Mouse (Mus musculus): ENCODE data around the gene Spin1. TPM values are rescaled to one million over a fixed set of nuclear protein-coding genes. Genes with fewer than 3 reads are reported as not detected.

The Spin1 gene
- total and polyA plus RNA-seq, 3 experiments = 14.2 to 33.7 (median 33.5) TPM

DNA sequence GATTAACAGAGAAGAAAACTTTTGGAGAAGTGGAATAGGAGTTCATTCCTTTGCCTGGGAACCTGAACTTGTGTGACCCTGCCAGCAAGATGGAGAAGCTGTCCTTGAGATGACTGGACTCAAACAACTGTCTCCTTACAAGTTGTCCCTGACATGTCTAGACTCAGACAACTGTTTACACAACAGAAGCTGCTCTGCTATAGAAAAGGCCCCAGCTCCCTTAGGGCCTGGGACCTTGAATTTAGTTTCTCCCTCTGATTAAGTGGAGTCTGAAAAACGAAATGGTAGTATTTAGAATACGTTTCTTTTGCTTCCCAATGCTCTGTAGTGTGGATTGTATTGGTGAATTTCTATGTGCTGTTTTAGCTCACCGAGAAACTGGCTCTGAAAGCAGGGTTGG is 84.2 kb downstream of the Spin1 start:
- intact Hi-C loops (cut with DNase I) = no loop called here
- Histone ChIP-seq H3K4me3 (no peak overlapping the region), H3K36me3 (ENCODE audit: control insufficient read depth, insufficient read depth, low read length) (no peaks in the 10 kb centered on the region), H3K27me3 (ENCODE audit: control insufficient read depth, insufficient read depth, low read length) (no peaks in the 10 kb centered on the region), H3K79me2 (replicated peaks; ENCODE audit: control insufficient read depth, insufficient read depth, low read length) (no peaks in the 10 kb centered on the region), H3K27ac (no peak overlapping the region), H3K4me1 (ENCODE audit: control insufficient read depth, insufficient read depth, low read length) (no peaks in the 10 kb centered on the region), H3K9ac (ENCODE audit: low read depth, low read length) (no peak overlapping the region)
- DNase-seq = no peak
- TF ChIP-seq POLR2A (IDR thresholded peaks at IDR 0.05; ENCODE audit: insufficient read depth, low read depth, low read length) = no peak
- TF ChIP-seq CTCF (IDR thresholded peaks at IDR 0.05) = no peak
- TF ChIP-seq EP300 (IDR thresholded peaks at IDR 0.05; ENCODE audit: insufficient read depth, low read depth, low read length) = no peak
- WGBS = 83% methylated on average over 3 of the region's 3 CpGs

DNA sequence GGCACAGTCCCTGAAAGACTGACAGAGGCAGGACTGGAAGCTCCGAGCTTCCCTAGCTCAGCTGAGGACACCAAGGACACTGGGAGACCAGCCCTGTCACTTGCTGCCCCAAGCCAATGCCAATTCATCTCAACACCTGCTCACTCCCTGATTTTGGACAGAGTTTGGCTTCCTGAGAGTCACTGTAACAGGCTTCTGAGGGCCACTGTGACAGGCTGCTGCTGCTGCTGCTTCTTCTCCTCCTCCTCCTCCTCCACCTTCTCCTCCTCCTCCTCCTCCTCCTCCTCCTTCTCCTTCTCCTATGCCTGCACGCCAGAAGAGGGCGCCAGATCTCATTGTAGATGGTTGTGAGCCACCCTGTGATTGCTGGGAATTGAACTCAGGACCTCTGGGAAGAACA is 89.7 kb downstream of the Spin1 start:
- Histone ChIP-seq H3K9ac (ENCODE audit: low read depth, low read length) (no peak overlapping the region), H3K79me2 (replicated peaks; ENCODE audit: control insufficient read depth, insufficient read depth, low read length) (no peaks in the 10 kb centered on the region), H3K27me3 (ENCODE audit: control insufficient read depth, insufficient read depth, low read length) (no peaks in the 10 kb centered on the region), H3K4me1 (ENCODE audit: control insufficient read depth, insufficient read depth, low read length) (no peaks in the 10 kb centered on the region), H3K36me3 (ENCODE audit: control insufficient read depth, insufficient read depth, low read length) (no peaks in the 10 kb centered on the region), H3K27ac (no peak overlapping the region), H3K4me3 (no peak overlapping the region)
- intact Hi-C loops (cut with DNase I) = loop anchor here (5.0 kb wide), 1 partner anchor 427 kb away; no protein-coding TSS in a partner anchor
- 47% methylated on average over 3 of the region's 3 CpGs for WGBS
- no peak for TF ChIP-seq POLR2A (IDR thresholded peaks at IDR 0.05; ENCODE audit: insufficient read depth, low read depth, low read length)
- no peak for TF ChIP-seq CTCF (IDR thresholded peaks at IDR 0.05)
- no peak for TF ChIP-seq EP300 (IDR thresholded peaks at IDR 0.05; ENCODE audit: insufficient read depth, low read depth, low read length)
- DNase-seq = no peak

DNA sequence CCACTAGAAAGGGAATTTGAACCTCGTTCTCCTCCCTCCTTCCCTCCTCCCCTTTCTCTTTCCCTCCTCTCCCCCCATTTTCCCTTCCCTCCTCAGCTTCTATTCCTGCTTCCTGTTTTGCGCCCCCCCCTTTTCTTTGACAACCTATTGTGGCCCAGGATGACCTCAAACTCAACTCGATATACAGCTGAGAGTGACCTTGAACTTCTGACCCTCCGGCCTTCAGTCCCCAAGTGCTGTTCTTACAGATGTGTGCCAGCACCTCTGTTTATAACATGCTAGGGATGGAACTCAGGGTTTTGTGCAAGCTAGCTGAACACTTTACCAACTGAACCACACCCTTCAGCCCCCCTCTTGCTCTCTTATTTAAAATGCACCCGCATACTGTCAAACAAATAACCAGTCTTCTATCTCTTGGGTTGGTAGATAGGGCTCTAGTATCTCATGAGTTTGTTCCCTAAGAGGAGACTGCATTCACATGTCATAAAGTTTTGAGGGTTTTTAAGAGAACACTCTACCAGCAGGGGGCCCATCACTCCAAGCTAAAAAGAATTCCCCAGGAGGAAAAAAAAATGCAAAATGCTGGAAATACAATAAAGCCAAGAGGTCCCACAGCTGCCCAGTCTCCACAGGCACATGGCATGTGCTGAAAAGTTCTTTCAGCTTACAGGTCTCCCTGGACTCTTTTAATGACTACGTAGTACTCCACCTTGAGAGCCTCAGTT is 90.9 kb downstream of the Spin1 start:
- Histone ChIP-seq H3K27me3 (ENCODE audit: control insufficient read depth, insufficient read depth, low read length) (no peaks in the 10 kb centered on the region), H3K79me2 (replicated peaks; ENCODE audit: control insufficient read depth, insufficient read depth, low read length) (no peaks in the 10 kb centered on the region), H3K27ac (no peak overlapping the region), H3K36me3 (ENCODE audit: control insufficient read depth, insufficient read depth, low read length) (no peaks in the 10 kb centered on the region), H3K9ac (ENCODE audit: low read depth, low read length) (no peak overlapping the region), H3K4me1 (ENCODE audit: control insufficient read depth, insufficient read depth, low read length) (no peaks in the 10 kb centered on the region), H3K4me3 (no peak overlapping the region)
- TF ChIP-seq EP300 (IDR thresholded peaks at IDR 0.05; ENCODE audit: insufficient read depth, low read depth, low read length) (no peak), CTCF (IDR thresholded peaks at IDR 0.05) (peak; percentile 65), POLR2A (IDR thresholded peaks at IDR 0.05; ENCODE audit: insufficient read depth, low read depth, low read length) (no peak)
- intact Hi-C loops (cut with DNase I) = loop anchor here (2.0 to 5.0 kb wide), 2 partner anchors 227 to 426 kb away; no protein-coding TSS in a partner anchor
- peak in 1 of 2 experiments; percentile 42 for DNase-seq
- 66% methylated on average over 6 of the region's 6 CpGs for WGBS

DNA sequence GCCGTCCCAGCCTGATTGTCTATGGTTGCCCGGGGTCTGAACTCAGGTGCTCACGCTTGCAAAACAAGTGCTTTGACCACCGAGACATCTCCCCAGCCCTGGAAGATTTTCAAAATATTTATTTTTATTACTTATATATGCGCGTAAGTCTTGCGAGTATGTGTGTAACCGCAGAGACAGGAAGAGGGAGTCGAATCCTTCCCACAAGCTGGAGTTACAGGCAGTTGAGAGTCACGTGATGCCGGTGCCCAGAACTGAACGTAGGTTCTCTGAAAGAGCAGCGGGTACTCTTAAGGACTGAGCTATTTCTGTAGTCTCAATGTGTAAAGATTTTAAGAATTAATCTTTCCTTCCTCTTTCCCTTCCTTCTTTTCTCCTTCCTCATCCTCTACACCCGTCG is 93.2 kb downstream of the Spin1 start:
- Histone ChIP-seq H3K79me2 (replicated peaks; ENCODE audit: control insufficient read depth, insufficient read depth, low read length) (no peaks in the 10 kb centered on the region), H3K4me3 (no peak overlapping the region), H3K36me3 (ENCODE audit: control insufficient read depth, insufficient read depth, low read length) (no peaks in the 10 kb centered on the region), H3K27me3 (ENCODE audit: control insufficient read depth, insufficient read depth, low read length) (no peaks in the 10 kb centered on the region), H3K27ac (no peak overlapping the region), H3K9ac (ENCODE audit: low read depth, low read length) (no peak overlapping the region), H3K4me1 (ENCODE audit: control insufficient read depth, insufficient read depth, low read length) (peaks cover 3% of the 10 kb centered on the region; the same call in 1 of the 2 replicates)
- no peak for DNase-seq
- TF ChIP-seq CTCF (IDR thresholded peaks at IDR 0.05) = no peak
- intact Hi-C loops (cut with DNase I) = loop anchor here (2.0 to 5.0 kb wide), 2 partner anchors 225 to 423 kb away; no protein-coding TSS in a partner anchor
- WGBS = 84% methylated on average over 15 of the region's 15 CpGs

DNA sequence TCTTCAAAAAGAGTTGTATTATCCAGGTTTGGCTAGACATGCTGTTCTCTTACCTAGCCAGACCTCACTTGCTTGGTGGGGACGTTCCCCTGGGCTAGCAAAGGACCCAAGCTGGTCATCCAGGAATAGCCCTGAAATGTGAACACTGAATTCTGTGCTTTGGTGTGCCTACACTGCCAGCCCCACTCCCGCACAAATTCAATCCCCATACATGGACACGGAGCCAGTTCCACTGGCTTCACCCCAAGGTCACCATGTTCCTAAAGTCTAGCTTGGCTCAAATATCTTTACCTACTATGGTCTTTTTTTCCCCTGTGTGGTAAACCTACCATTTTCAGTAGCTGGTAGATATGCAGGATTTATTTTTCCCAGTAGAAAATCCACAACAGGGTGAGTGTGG is 97.0 kb downstream of the Spin1 start:
- intact Hi-C loops (cut with DNase I) = no loop called here
- Histone ChIP-seq H3K79me2 (replicated peaks; ENCODE audit: control insufficient read depth, insufficient read depth, low read length) (no peaks in the 10 kb centered on the region), H3K9ac (ENCODE audit: low read depth, low read length) (no peak overlapping the region)

DNA sequence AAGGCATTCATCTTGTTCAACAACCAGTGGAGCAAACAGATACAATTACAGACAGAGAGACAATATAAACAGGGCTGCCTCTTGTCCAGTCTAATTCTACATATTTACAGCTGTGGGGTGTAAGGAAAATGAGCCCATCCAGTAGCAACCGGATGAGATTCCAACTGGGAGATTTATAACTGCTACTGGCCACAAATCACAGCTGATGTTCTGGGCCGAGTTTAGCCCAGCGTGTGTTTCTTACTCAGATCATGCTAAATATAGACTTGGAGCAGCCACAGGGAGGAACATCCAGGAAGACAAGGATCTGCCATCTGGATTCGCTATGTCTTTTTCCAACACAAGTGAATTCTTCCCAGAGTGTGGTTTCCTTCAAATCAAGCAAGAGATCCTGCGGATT is 97.5 kb downstream of the Spin1 start:
- Histone ChIP-seq H3K4me3 (no peak overlapping the region), H3K27me3 (ENCODE audit: control insufficient read depth, insufficient read depth, low read length) (no peaks in the 10 kb centered on the region), H3K9ac (ENCODE audit: low read depth, low read length) (no peak overlapping the region), H3K36me3 (ENCODE audit: control insufficient read depth, insufficient read depth, low read length) (no peaks in the 10 kb centered on the region), H3K4me1 (ENCODE audit: control insufficient read depth, insufficient read depth, low read length) (peaks cover 3% of the 10 kb centered on the region; the same call in 1 of the 2 replicates), H3K27ac (peak overlapping the region; percentile 57), H3K79me2 (replicated peaks; ENCODE audit: control insufficient read depth, insufficient read depth, low read length) (no peaks in the 10 kb centered on the region)
- peak in 1 of 2 experiments; percentile 41 for DNase-seq
- TF ChIP-seq CTCF (IDR thresholded peaks at IDR 0.05) = no peak
- intact Hi-C loops (cut with DNase I) = no loop called here
- 21% methylated on average over 5 of the region's 5 CpGs for WGBS

More for the DNA sequence above, 97.0 kb downstream of the Spin1 start:
- Histone ChIP-seq H3K4me3 (no peak overlapping the region), H3K36me3 (ENCODE audit: control insufficient read depth, insufficient read depth, low read length) (no peaks in the 10 kb centered on the region), H3K4me1 (ENCODE audit: control insufficient read depth, insufficient read depth, low read length) (peaks cover 3% of the 10 kb centered on the region; the same call in 1 of the 2 replicates), H3K27me3 (ENCODE audit: control insufficient read depth, insufficient read depth, low read length) (no peaks in the 10 kb centered on the region), H3K27ac (peak overlapping the region; percentile 57)
- TF ChIP-seq EP300 (IDR thresholded peaks at IDR 0.05; ENCODE audit: insufficient read depth, low read depth, low read length) (no peak), CTCF (IDR thresholded peaks at IDR 0.05) (no peak), POLR2A (IDR thresholded peaks at IDR 0.05; ENCODE audit: insufficient read depth, low read depth, low read length) (no peak)
- 67% methylated on average over 3 of the region's 3 CpGs for WGBS
- no peak for DNase-seq

Other genes starting within 250 kb of the Spin1 start
- under 1 TPM; 0.29 to 0.55 TPM for gene Nxnl2, start 70.1 kb downstream of the Spin1 start, total RNA-seq (2021)
- 0.29 and 0.55 TPM in 2 replicates for gene Nxnl2, start 70.1 kb downstream of the Spin1 start, polyA plus RNA-seq (2012; rRNA removed)